Mouse (Mus musculus) lung, postnatal 0 days (tissue): ENCODE measurements around the gene Smim6. TPM values are rescaled to one million over a fixed set of nuclear protein-coding genes. Genes with fewer than 3 reads are reported as not detected.

Experiments used
- ATAC-seq: fragments of 200-750 bp; cut with Nextera tagmentation; 2 replicates; pipeline ENCODE4 v1.8.0; 2017; ENCODE audit warnings: moderate library complexity
- DNase-seq: peaks from one replicate; pipeline ENCODE4 v3.0.0-alpha.2; 2016; ENCODE audit warnings: low spot score
- H3K27ac ChIP-seq: fragments of 300-500 bp; sonication (generic); 2 replicates; pipeline ENCODE4 v1.5.1; 2014; ENCODE audit warnings: antibody characterized with exemption, mild to moderate bottlenecking, low read length, mixed read lengths
- H3K27me3 ChIP-seq: fragments of 300-500 bp; sonication (generic); replicated peaks from 2 replicates; pipeline ENCODE4 v1.6.1; 2014; ENCODE audit warnings: low read length, mixed read lengths; ENCODE audit not compliant: insufficient read depth
- H3K36me3 ChIP-seq: fragments of 300-500 bp; sonication (generic); 2 replicates; pipeline ENCODE4 v1.6.1; 2014; ENCODE audit warnings: low read length, mixed read lengths; ENCODE audit not compliant: insufficient read depth
- H3K4me1 ChIP-seq: fragments of 300-500 bp; sonication (generic); 2 replicates; pipeline ENCODE4 v1.6.1; 2014; ENCODE audit warnings: antibody characterized with exemption, low read depth, low read length, mixed read lengths; ENCODE audit not compliant: insufficient read depth
- H3K4me2 ChIP-seq: fragments of 300-500 bp; sonication (generic); replicated peaks from 2 replicates; pipeline ENCODE4 v1.6.1; 2014; ENCODE audit warnings: low read depth, mild to moderate bottlenecking, low read length, moderate library complexity, mixed read lengths
- H3K4me3 ChIP-seq: fragments of 300-500 bp; sonication (generic); 2 replicates; pipeline ENCODE4 v1.5.1; 2014; ENCODE audit warnings: low read depth, low read length
- H3K9ac ChIP-seq: fragments of 300-500 bp; sonication (generic); replicated peaks from 2 replicates; pipeline ENCODE4 v1.6.1; 2014; ENCODE audit warnings: low read depth, mild to moderate bottlenecking
- H3K9me3 ChIP-seq: fragments of 300-500 bp; sonication (generic); 2 replicates; pipeline ENCODE4 v1.6.1; 2016; ENCODE audit warnings: low read length, mixed read lengths
- CTCF ChIP-seq: IDR thresholded peaks from 2 replicates; pipeline ENCODE4 v1.5.1; 2016; ENCODE audit warnings: antibody characterized with exemption, mild to moderate bottlenecking
- EP300 ChIP-seq: IDR thresholded peaks from 2 replicates; pipeline ENCODE4 v1.6.1; 2016; ENCODE audit warnings: antibody characterized with exemption, mild to moderate bottlenecking, control low read depth
- WGBS: fragments of 180-500 bp; shearing (Covaris S2); extraction: QIAGEN DNeasy Blood & Tissue Kit; methylation state at CpG from one replicate; pipeline ENCODE4 v1.1.7; 2014; 5-methylcytosine and 5-hydroxymethylcytosine counted together
- polyA plus RNA-seq: library from polyadenylated mRNA; unstranded; fragments of >200 nt; fragmentation: Nextera tagmentation; extraction: Ambion mirVana; gene quantifications from 2 replicates; pipeline ENCODE4 v1.2.1, GENCODE M21; 2015

Gene Smim6
- polyA plus RNA-seq, 1 experiment from 2014 or later, result 61.5 TPM

- no peaks in the 10 kb centered on the region for H3K9me3 ChIP-seq
- H3K4me1 ChIP-seq, result peaks cover 42% of the 10 kb centered on the region
- H3K4me2 ChIP-seq, result no peak overlapping the region
- H3K4me3 ChIP-seq, result no peak overlapping the region
- WGBS, result 60% methylated on average over 1 of the region's 1 CpGs
- no peaks in the 10 kb centered on the region for H3K27me3 ChIP-seq
- H3K27ac ChIP-seq, result peak overlapping the region; percentile 60
- no peaks in the 10 kb centered on the region for H3K36me3 ChIP-seq
- peak; percentile 92 for DNase-seq
- H3K9ac ChIP-seq, result no peak overlapping the region
- peak; percentile 39 for ATAC-seq
- TF ChIP-seq CTCF (no peak), EP300 (no peak)
These were observed 9.0 kb upstream of the Smim6 start for GRCm38 (mm10) chr11:115902831-115903230.

GRCm38 (mm10) chr11:115903384-115904230 is 8.2 kb upstream of the Smim6 start:
- Histone ChIP-seq H3K9me3 (no peaks in the 10 kb centered on the region), H3K27ac (peak overlapping the region; percentile 60), H3K4me3 (no peak overlapping the region), H3K4me1 (peaks cover 42% of the 10 kb centered on the region), H3K4me2 (no peak overlapping the region), H3K36me3 (no peaks in the 10 kb centered on the region), H3K27me3 (no peaks in the 10 kb centered on the region), H3K9ac (no peak overlapping the region)
- WGBS, result 28% methylated on average over 11 of the region's 11 CpGs
- DNase-seq (peak; percentile 79), ATAC-seq (peak; percentile 57)
- TF ChIP-seq CTCF (no peak; the same call in 1 of the 2 replicates), EP300 (no peak)

GRCm38 (mm10) chr11:115904231-115904955 is 7.4 kb upstream of the Smim6 start:
- peaks cover 42% of the 10 kb centered on the region for H3K4me1 ChIP-seq
- H3K36me3 ChIP-seq, result no peaks in the 10 kb centered on the region
- no peak overlapping the region for H3K9ac ChIP-seq
- no peak overlapping the region for H3K4me3 ChIP-seq
- ATAC-seq (no peak), DNase-seq (no peak)
- no peaks in the 10 kb centered on the region for H3K9me3 ChIP-seq
- TF ChIP-seq CTCF (no peak), EP300 (no peak)
- H3K4me2 ChIP-seq, result no peak overlapping the region
- no peaks in the 10 kb centered on the region for H3K27me3 ChIP-seq
- peak overlapping the region; percentile 62 for H3K27ac ChIP-seq
- WGBS, result 56% methylated on average over 8 of the region's 8 CpGs

GRCm38 (mm10) chr11:115904956-115905790 is 6.6 kb upstream of the Smim6 start:
- no peak overlapping the region for H3K9ac ChIP-seq

GRCm38 (mm10) chr11:115906116-115906515 is 5.7 kb upstream of the Smim6 start:
- H3K27me3 ChIP-seq, result no peaks in the 10 kb centered on the region
- TF ChIP-seq CTCF (no peak), EP300 (no peak)
- WGBS, result 75% methylated on average over 3 of the region's 3 CpGs
- no peak for DNase-seq
- no peak overlapping the region for H3K4me3 ChIP-seq
- no peak overlapping the region for H3K4me2 ChIP-seq
- H3K4me1 ChIP-seq, result peaks cover 35% of the 10 kb centered on the region
- ATAC-seq, result no peak
- H3K9me3 ChIP-seq, result no peaks in the 10 kb centered on the region
- H3K27ac ChIP-seq, result peak overlapping the region; percentile 62; the same call in 1 of the 2 replicates
- H3K9ac ChIP-seq, result no peak overlapping the region
- no peaks in the 10 kb centered on the region for H3K36me3 ChIP-seq

More at GRCm38 (mm10) chr11:115904956-115905790, 6.6 kb upstream of the Smim6 start:
- no peak for TF ChIP-seq EP300
- TF ChIP-seq CTCF, result peak; percentile 36
- Histone ChIP-seq H3K4me1 (peaks cover 40% of the 10 kb centered on the region), H3K27ac (peak overlapping the region; percentile 62; the same call in 1 of the 2 replicates), H3K9me3 (no peaks in the 10 kb centered on the region), H3K4me2 (no peak overlapping the region), H3K27me3 (no peaks in the 10 kb centered on the region), H3K4me3 (no peak overlapping the region), H3K36me3 (no peaks in the 10 kb centered on the region)
- 56% methylated on average over 16 of the region's 16 CpGs for WGBS
- ATAC-seq (peak; percentile 29), DNase-seq (peak; percentile 67)
